Mouse (Mus musculus): ENCODE measurements around the gene Ranbp6.

Gene Ranbp6

GRCm38 (mm10) chr19:29805917-29806785 lies 6.6 kb downstream of the Ranbp6 start, which contains the start of gene 9930021J03Rik:
TSS of gene 9930021J03Rik (minus strand) at chr19:29805989.
- peak; percentile 97 for DNase-seq

DNA sequence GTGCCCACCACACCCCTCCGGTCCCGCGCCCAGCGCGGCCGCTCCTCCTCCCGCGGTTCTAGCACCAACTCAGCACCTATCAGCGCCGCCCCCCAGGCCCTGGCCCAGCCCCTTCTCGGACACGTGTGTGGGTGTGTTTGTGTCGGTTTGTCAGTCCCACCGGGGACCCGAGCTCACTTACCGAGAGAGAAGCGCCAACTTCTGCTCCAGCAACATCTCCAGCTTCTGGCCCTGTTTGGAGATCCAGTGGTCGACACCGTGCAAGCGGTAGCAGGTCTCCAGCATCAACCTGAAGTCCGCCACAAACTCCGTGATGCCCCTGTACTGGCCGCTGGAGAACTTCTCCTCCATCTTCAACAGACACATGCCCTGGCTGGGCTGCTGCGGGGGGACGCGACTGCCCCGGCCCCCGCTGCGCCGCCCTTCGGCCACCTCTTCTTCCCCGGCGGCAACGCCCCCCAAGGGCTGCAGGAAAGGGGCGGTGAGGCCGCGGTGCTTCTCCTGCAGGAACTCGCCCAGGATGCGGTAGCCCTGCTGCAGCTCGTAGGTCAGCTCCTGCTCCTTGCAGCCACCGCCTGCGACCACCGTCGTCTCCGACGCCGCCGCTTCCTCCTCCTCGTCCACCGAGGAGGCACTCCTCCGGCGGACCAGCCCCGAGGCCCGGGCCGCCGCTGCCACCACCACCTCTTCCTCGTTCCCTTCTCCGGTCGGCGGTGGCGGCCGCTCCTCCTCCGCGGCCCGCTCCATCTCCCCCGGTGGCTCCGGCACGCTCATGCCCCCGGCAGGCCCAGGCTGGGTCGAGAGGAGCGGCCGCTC lies 7.5 kb downstream of the Ranbp6 start:
- peak; percentile 39 for DNase-seq

- no peak for DNase-seq
Observed at GRCm38 (mm10) chr19:29803946-29804345, 8.8 kb downstream of the Ranbp6 start.

DNA sequence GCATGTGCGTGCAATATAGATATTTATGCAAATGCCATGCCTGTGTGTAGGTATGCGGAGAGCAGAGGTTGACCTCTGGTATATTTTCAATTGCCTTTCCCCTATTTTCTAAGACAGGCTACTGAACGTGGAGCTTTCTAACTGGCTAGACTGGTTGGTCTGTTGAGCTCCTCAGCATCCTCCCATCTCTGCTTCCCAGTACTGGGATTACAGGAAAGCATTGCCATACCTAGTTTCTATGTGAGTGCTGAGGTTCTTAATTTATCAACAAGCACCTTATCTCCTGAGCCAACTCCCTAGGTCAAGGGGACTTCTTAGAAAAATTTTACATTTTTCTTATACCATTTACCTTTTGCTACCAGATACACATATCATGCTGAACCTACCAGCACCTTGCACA lies 15.4 kb downstream of the Ranbp6 start:
- no peak for DNase-seq

DNA sequence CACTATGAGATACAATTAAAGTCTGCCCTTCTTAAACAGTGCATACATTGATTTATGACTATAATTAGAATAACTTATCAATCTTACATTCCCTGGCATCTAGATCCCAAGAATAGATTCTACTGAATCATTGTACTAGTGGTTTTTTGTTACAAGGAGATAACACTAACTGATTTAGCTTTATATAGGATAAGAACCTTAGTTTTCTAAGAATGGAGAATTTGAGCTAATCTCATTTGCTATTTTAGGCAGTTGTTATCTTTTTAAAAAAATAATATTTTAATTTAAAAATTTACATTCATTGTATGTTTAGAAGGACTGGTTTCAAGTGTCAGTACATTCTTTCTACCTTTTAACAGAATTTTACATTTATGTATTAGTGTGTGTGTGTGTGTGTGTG lies 24.8 kb downstream of the Ranbp6 start:
- no peak for DNase-seq

DNA sequence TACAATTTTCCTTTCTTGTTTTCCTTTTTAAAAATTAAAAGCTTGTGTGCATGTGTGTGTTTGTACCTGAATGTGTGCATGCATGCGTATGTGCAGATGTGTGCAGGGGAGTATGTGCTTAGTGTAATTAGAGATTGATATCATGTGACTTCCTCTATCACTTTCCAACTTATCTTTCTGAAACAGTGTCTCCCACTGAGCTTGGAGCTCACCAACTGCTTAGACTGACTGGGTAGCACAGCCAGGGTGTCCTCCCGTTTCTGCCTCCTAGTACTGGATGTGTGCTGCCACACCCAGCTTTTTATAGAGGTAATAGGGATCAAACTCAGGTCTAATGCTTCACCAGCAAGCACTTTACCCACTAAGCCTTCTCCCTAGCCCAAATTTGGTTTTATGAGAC lies 29.9 kb downstream of the Ranbp6 start:
- no peak for DNase-seq

Measured in right cerebral cortex, adult 18-20 months (tissue).